Comparison of ENCODE assay signal across 9 mouse cellular contexts in genomic region chr8:72295679-72296078, GRCm38 (mm10). TPM values are rescaled to one million over a fixed set of nuclear protein-coding genes. Genes with fewer than 3 reads are reported as not detected.
DNase-seq lines count a peak whose midpoint lies in the region; ATAC-seq and TF ChIP-seq lines count a peak whose summit lies in the region.
"Had no signal": no experiment of that assay in that cellular context is flagged by ENCODE, and none has a peak within 500 bp of the region (broad histone marks: within the 10 kb centered on the region; RNA-seq: fewer than 3 reads in every experiment).

No protein-coding gene starts in this region.

- no peaks in the 10 kb centered on the region for H3K27me3 ChIP-seq in midbrain, embryonic 14.5 days (ENCODE audit: control insufficient read depth, insufficient read depth, low read length)
- H3K27me3 ChIP-seq in midbrain, embryonic 10.5 days (ENCODE audit: low read depth, poor library complexity, severe bottlenecking): no peaks in the 10 kb centered on the region
- no peaks in the 10 kb centered on the region for H3K27me3 ChIP-seq in kidney, embryonic 14.5 days (ENCODE audit: control insufficient read depth, insufficient read depth, low read length)
- H3K27me3 ChIP-seq in limb, embryonic 13.5 days: 0 out of 2 replicates have a peak, but pooled peaks cover 5% of the 10 kb centered on the region
- no peaks in the 10 kb centered on the region for H3K27me3 ChIP-seq in midbrain, postnatal 0 days (ENCODE audit: insufficient read depth, low read length)
- H3K27me3 ChIP-seq: Patski had no signal

- no peak overlapping the region for H3K4me2 ChIP-seq in midbrain, embryonic 14.5 days (ENCODE audit: low read length)
- no peak overlapping the region for H3K4me2 ChIP-seq in kidney, embryonic 14.5 days (replicated peaks; ENCODE audit: low read depth, low read length)
- H3K4me2 ChIP-seq in limb, embryonic 13.5 days (replicated peaks): peak overlapping the region; percentile 27
- H3K4me2 ChIP-seq in midbrain, postnatal 0 days (ENCODE audit: low read depth, low read length, poor library complexity, severe bottlenecking): no peak overlapping the region

- no peak overlapping the region for H3K27ac ChIP-seq in midbrain, embryonic 14.5 days (replicated peaks; ENCODE audit: low read depth, low read length)
- H3K27ac ChIP-seq in midbrain, embryonic 10.5 days (replicated peaks): no peak overlapping the region
- peak overlapping the region; percentile 63 for H3K27ac ChIP-seq in kidney, embryonic 14.5 days (ENCODE audit: low read depth, low read length)
- H3K27ac ChIP-seq in limb, embryonic 13.5 days: peak overlapping the region; percentile 71
- 0 out of 2 replicates have a peak overlapping the region, but pooled peaks have one; percentile 7 for H3K27ac ChIP-seq in midbrain, postnatal 0 days (ENCODE audit: low read depth, low read length)

- H3K36me3 ChIP-seq in midbrain, embryonic 14.5 days (ENCODE audit: control insufficient read depth, insufficient read depth, low read length): no peaks in the 10 kb centered on the region
- H3K36me3 ChIP-seq in midbrain, embryonic 10.5 days: no peaks in the 10 kb centered on the region
- H3K36me3 ChIP-seq in kidney, embryonic 14.5 days (ENCODE audit: control insufficient read depth, insufficient read depth, low read length): no peaks in the 10 kb centered on the region
- no peaks in the 10 kb centered on the region for H3K36me3 ChIP-seq in limb, embryonic 13.5 days
- H3K36me3 ChIP-seq in midbrain, postnatal 0 days (ENCODE audit: insufficient read depth, low read length): no peaks in the 10 kb centered on the region

- 58% methylated on average over 8 of the region's 8 CpGs for WGBS in midbrain, embryonic 14.5 days
- 73% methylated on average over 8 of the region's 8 CpGs for WGBS in midbrain, embryonic 10.5 days
- WGBS in kidney, embryonic 14.5 days: 45% methylated on average over 8 of the region's 8 CpGs
- WGBS in limb, embryonic 13.5 days: 21% methylated on average over 8 of the region's 8 CpGs
- 56% methylated on average over 8 of the region's 8 CpGs for WGBS in midbrain, postnatal 0 days

- no peaks in the 10 kb centered on the region for H3K4me1 ChIP-seq in midbrain, embryonic 14.5 days (ENCODE audit: control insufficient read depth, insufficient read depth, low read length)
- H3K4me1 ChIP-seq in midbrain, embryonic 10.5 days: no peaks in the 10 kb centered on the region
- H3K4me1 ChIP-seq in kidney, embryonic 14.5 days (ENCODE audit: control insufficient read depth, insufficient read depth, low read length): no peaks in the 10 kb centered on the region
- H3K4me1 ChIP-seq in limb, embryonic 13.5 days: peaks cover 18% of the 10 kb centered on the region
- H3K4me1 ChIP-seq in midbrain, postnatal 0 days (ENCODE audit: insufficient read depth, low read length): no peaks in the 10 kb centered on the region

- no peak for TF ChIP-seq CTCF in midbrain, postnatal 0 days (IDR thresholded peaks at IDR 0.05)

- ATAC-seq in midbrain, embryonic 14.5 days (ENCODE audit: low FRiP score, low TSS enrichment): no peak
- peak; percentile 89 for ATAC-seq in kidney, embryonic 14.5 days (ENCODE audit: low FRiP score, low TSS enrichment)
- peak; percentile 91 for ATAC-seq in limb, embryonic 13.5 days (ENCODE audit: low FRiP score, low read depth)
- ATAC-seq in midbrain, postnatal 0 days (ENCODE audit: low FRiP score): peak; percentile 44; the same call in 1 of the 2 replicates
- ATAC-seq: Patski had no signal

- no peak overlapping the region for H3K9ac ChIP-seq in midbrain, embryonic 14.5 days (replicated peaks; ENCODE audit: low read length)
- no peak overlapping the region for H3K9ac ChIP-seq in kidney, embryonic 14.5 days (ENCODE audit: low read depth, low read length)
- no peak overlapping the region for H3K9ac ChIP-seq in limb, embryonic 13.5 days
- H3K9ac ChIP-seq in midbrain, postnatal 0 days (replicated peaks; ENCODE audit: low read length, poor library complexity, severe bottlenecking): no peak overlapping the region

- no peak overlapping the region for H3K4me3 ChIP-seq in midbrain, embryonic 14.5 days (replicated peaks; ENCODE audit: low read depth, low read length)
- H3K4me3 ChIP-seq in midbrain, embryonic 10.5 days: no peak overlapping the region
- H3K4me3 ChIP-seq in kidney, embryonic 14.5 days (ENCODE audit: low read length): no peak overlapping the region
- H3K4me3 ChIP-seq in limb, embryonic 13.5 days: no peak overlapping the region
- no peak overlapping the region for H3K4me3 ChIP-seq in midbrain, postnatal 0 days (ENCODE audit: low read depth, low read length)

- no peaks in the 10 kb centered on the region for H3K9me3 ChIP-seq in midbrain, embryonic 14.5 days (ENCODE audit: control insufficient read depth, low read length)
- no peaks in the 10 kb centered on the region for H3K9me3 ChIP-seq in midbrain, embryonic 10.5 days (replicated peaks)
- no peaks in the 10 kb centered on the region for H3K9me3 ChIP-seq in kidney, embryonic 14.5 days (ENCODE audit: control insufficient read depth, low read length)
- H3K9me3 ChIP-seq in limb, embryonic 13.5 days: no peaks in the 10 kb centered on the region
- no peaks in the 10 kb centered on the region for H3K9me3 ChIP-seq in midbrain, postnatal 0 days (ENCODE audit: low read length)

- peak; percentile 41 for DNase-seq in midbrain, embryonic 14.5 days
- DNase-seq in midbrain, embryonic 10.5 days (ENCODE audit: low spot score): no peak
- peak; percentile 92 to 95 for DNase-seq in cerebellum, postnatal 25 days
- peak; percentile 100 for DNase-seq in heart, adult 11 months
- DNase-seq in midbrain, postnatal 0 days (ENCODE audit: low spot score): peak; percentile 73
- peak; percentile 72 for DNase-seq in testis, postnatal 14 days (ENCODE audit: low spot score)

RNA-seq across cellular contexts. Expression of gene Gm10282, which starts 9.4 kb away (rescaled TPM):
- polyA plus RNA-seq in midbrain, embryonic 14.5 days (2014; fragmentation: Nextera tagmentation; extraction: Ambion mirVana): 13.6 and 18.2 TPM in 2 replicates
- 38.0 and 38.7 TPM in 2 replicates for polyA plus RNA-seq in midbrain, embryonic 10.5 days (2016; fragmentation: Nextera tagmentation; extraction: Ambion mirVana)
- 32.7 and 38.4 TPM in 2 replicates for polyA plus RNA-seq in kidney, embryonic 14.5 days (2014; fragmentation: Nextera tagmentation; extraction: Ambion mirVana)
- polyA plus RNA-seq in limb, embryonic 13.5 days (2015; fragmentation: Nextera tagmentation; extraction: Ambion mirVana): 31.7 TPM in 2 replicates
- total RNA-seq in midbrain, postnatal 0 days (2014; rRNA removed): 2.4 and 3.9 TPM in 2 replicates
- 9.0 and 10.2 TPM in 2 replicates for polyA plus RNA-seq in midbrain, postnatal 0 days (2015; fragmentation: Nextera tagmentation; extraction: Ambion mirVana)

RNA-seq across cellular contexts. Expression of gene Klf2, which starts 23.2 kb away (rescaled TPM):
- polyA plus RNA-seq in midbrain, embryonic 14.5 days (2014; fragmentation: Nextera tagmentation; extraction: Ambion mirVana): 3.1 and 5.7 TPM in 2 replicates
- 4.0 and 4.1 TPM in 2 replicates for polyA plus RNA-seq in midbrain, embryonic 10.5 days (2016; fragmentation: Nextera tagmentation; extraction: Ambion mirVana)
- 12.1 and 13.9 TPM in 2 replicates for polyA plus RNA-seq in kidney, embryonic 14.5 days (2014; fragmentation: Nextera tagmentation; extraction: Ambion mirVana)
- 7.9 and 8.9 TPM in 2 replicates for polyA plus RNA-seq in limb, embryonic 13.5 days (2015; fragmentation: Nextera tagmentation; extraction: Ambion mirVana)
- 5.3 and 7.8 TPM in 2 replicates for total RNA-seq in midbrain, postnatal 0 days (2014; rRNA removed)
- 9.8 and 10.5 TPM in 2 replicates for polyA plus RNA-seq in midbrain, postnatal 0 days (2015; fragmentation: Nextera tagmentation; extraction: Ambion mirVana)

RNA-seq across cellular contexts. Expression of gene Ap1m1, which starts 55.9 kb away (rescaled TPM):
- polyA plus RNA-seq in midbrain, embryonic 14.5 days (2014; fragmentation: Nextera tagmentation; extraction: Ambion mirVana): 235 and 260 TPM in 2 replicates
- polyA plus RNA-seq in midbrain, embryonic 10.5 days (2016; fragmentation: Nextera tagmentation; extraction: Ambion mirVana): 201 and 235 TPM in 2 replicates
- 110 and 125 TPM in 2 replicates for polyA plus RNA-seq in kidney, embryonic 14.5 days (2014; fragmentation: Nextera tagmentation; extraction: Ambion mirVana)
- polyA plus RNA-seq in limb, embryonic 13.5 days (2015; fragmentation: Nextera tagmentation; extraction: Ambion mirVana): 127 and 132 TPM in 2 replicates
- 81.8 and 97.2 TPM in 2 replicates for total RNA-seq in midbrain, postnatal 0 days (2014; rRNA removed)
- 252 and 260 TPM in 2 replicates for polyA plus RNA-seq in midbrain, postnatal 0 days (2015; fragmentation: Nextera tagmentation; extraction: Ambion mirVana)

Comparison
In these comparisons a context has a peak if more than half of its experiments do, and no peak if none do; other contexts are left out.
1. H3K27ac ChIP-seq: peak in kidney, embryonic 14.5 days (single experiment), limb, embryonic 13.5 days (single experiment) and midbrain, postnatal 0 days (single experiment); none in midbrain, embryonic 14.5 days (single experiment) and midbrain, embryonic 10.5 days (single experiment).